Mouse (Mus musculus) liver, postnatal 0 days (tissue): ENCODE data around the gene Fbxo48.

Experiments
- CTCF ChIP-seq: sonication (generic); IDR thresholded peaks from 2 replicates; pipeline ENCODE4 v1.5.1; 2016; ENCODE audit warnings: antibody characterized with exemption, low read depth
- EP300 ChIP-seq: IDR thresholded peaks from 2 replicates; pipeline ENCODE4 v1.6.1; 2016; ENCODE audit warnings: antibody characterized with exemption, low read depth, mild to moderate bottlenecking

- TF ChIP-seq CTCF, result no peak
- no peak for TF ChIP-seq EP300
These were observed 44.6 kb upstream of the Fbxo48 start for GRCm38 (mm10) chr11:16906530-16906929.
